Mouse (Mus musculus): ENCODE results near the gene Gm17509.

- TF ChIP-seq EP300 (IDR thresholded peaks at IDR 0.05; ENCODE audit: insufficient read depth, low read depth, low read length) (no peak), POLR2A (IDR thresholded peaks at IDR 0.05; ENCODE audit: insufficient read depth, low read depth, low read length) (no peak)
Measured at GRCm38 (mm10) chr13:117267963-117268362, 47.1 kb upstream of the Gm17509 start.
